Mouse (Mus musculus) kidney, postnatal 0 days (tissue): ENCODE measurements around the gene Gprc5a. TPM values are rescaled to one million over a fixed set of nuclear protein-coding genes. Genes with fewer than 3 reads are reported as not detected.

Source experiments
- ATAC-seq: fragments of 200-750 bp; cut with Nextera tagmentation; replicated peaks from 2 replicates; pipeline ENCODE4 v1.8.0; 2017; ENCODE audit warnings: low read depth, moderate number of reproducible peaks, moderate TSS enrichment, moderate library complexity; ENCODE audit not compliant: low FRiP score
- DNase-seq: peaks from one replicate; pipeline ENCODE4 v3.0.0-alpha.2; 2016; ENCODE audit warnings: low spot score
- H3K27ac ChIP-seq: fragments of 300-500 bp; sonication (generic); 2 replicates; pipeline ENCODE4 v1.5.1; 2014; ENCODE audit warnings: mild to moderate bottlenecking
- H3K27me3 ChIP-seq: fragments of 300-500 bp; sonication (generic); 2 replicates; pipeline ENCODE4 v1.6.1; 2014; ENCODE audit warnings: low read length, mixed read lengths; ENCODE audit not compliant: insufficient read depth
- H3K36me3 ChIP-seq: fragments of 300-500 bp; sonication (generic); 2 replicates; pipeline ENCODE4 v1.6.1; 2014; ENCODE audit warnings: low read length, mixed read lengths; ENCODE audit not compliant: insufficient read depth
- H3K4me1 ChIP-seq: fragments of 300-500 bp; sonication (generic); replicated peaks from 2 replicates; pipeline ENCODE4 v1.6.1; 2014; ENCODE audit warnings: antibody characterized with exemption, low read length, mixed read lengths; ENCODE audit not compliant: insufficient read depth
- H3K4me2 ChIP-seq: fragments of 300-500 bp; sonication (generic); 2 replicates; pipeline ENCODE4 v1.6.1; 2014; ENCODE audit warnings: mild to moderate bottlenecking, low read length, moderate library complexity, mixed read lengths
- H3K4me3 ChIP-seq: fragments of 300-500 bp; sonication (generic); replicated peaks from 2 replicates; pipeline ENCODE4 v1.5.1; 2014; ENCODE audit warnings: low read depth, low read length
- H3K9ac ChIP-seq: fragments of 300-500 bp; sonication (generic); 2 replicates; pipeline ENCODE4 v1.6.1; 2014; ENCODE audit warnings: low read depth, low read length
- H3K9me3 ChIP-seq: fragments of 300-500 bp; sonication (generic); replicated peaks from 2 replicates; pipeline ENCODE4 v1.6.1; 2016; ENCODE audit warnings: low read length, inconsistent platforms, mixed read lengths
- CTCF ChIP-seq: IDR thresholded peaks from 2 replicates; pipeline ENCODE4 v1.5.1; 2016; ENCODE audit warnings: antibody characterized with exemption, low read depth, mild to moderate bottlenecking, moderate library complexity
- WGBS: fragments of 180-500 bp; shearing (Covaris S2); extraction: QIAGEN DNeasy Blood & Tissue Kit; methylation state at CpG from one replicate; pipeline ENCODE4 v1.1.7; 2014; 5-methylcytosine and 5-hydroxymethylcytosine counted together
- polyA plus RNA-seq: library from polyadenylated mRNA; unstranded; fragments of >200 nt; fragmentation: Nextera tagmentation; extraction: Ambion mirVana; gene quantifications from 2 replicates; pipeline ENCODE4 v1.2.1, GENCODE M21; 2015

The Gprc5a gene
- polyA plus RNA-seq, 1 experiment from 2014 or later = 15.7 TPM

GRCm38 (mm10) chr6:135068221-135068620 is 2.8 kb downstream of the Gprc5a start:
- H3K27me3 ChIP-seq = no peaks in the 10 kb centered on the region
- H3K27ac ChIP-seq = no peak overlapping the region
- no peak overlapping the region for H3K4me2 ChIP-seq
- TF ChIP-seq CTCF = no peak
- no peaks in the 10 kb centered on the region for H3K9me3 ChIP-seq
- DNase-seq (no peak), ATAC-seq (no peak)
- 71% methylated on average over 5 of the region's 5 CpGs for WGBS
- peaks cover 11% of the 10 kb centered on the region for H3K4me1 ChIP-seq
- H3K4me3 ChIP-seq = no peak overlapping the region
- H3K9ac ChIP-seq = no peak overlapping the region
- no peaks in the 10 kb centered on the region for H3K36me3 ChIP-seq

- Histone ChIP-seq H3K4me2 (no peak overlapping the region), H3K36me3 (no peaks in the 10 kb centered on the region), H3K9ac (no peak overlapping the region), H3K27me3 (no peaks in the 10 kb centered on the region), H3K27ac (no peak overlapping the region), H3K4me1 (peaks cover 11% of the 10 kb centered on the region), H3K4me3 (no peak overlapping the region), H3K9me3 (no peaks in the 10 kb centered on the region)
- no peak for TF ChIP-seq CTCF
- DNase-seq (no peak), ATAC-seq (no peak)
- 47% methylated on average over 6 of the region's 6 CpGs for WGBS
Measured at GRCm38 (mm10) chr6:135069856-135070255, 4.4 kb downstream of the Gprc5a start.

- no peak for TF ChIP-seq CTCF
- DNase-seq = no peak
- Histone ChIP-seq H3K9ac (no peak overlapping the region), H3K4me2 (no peak overlapping the region), H3K27me3 (no peaks in the 10 kb centered on the region), H3K9me3 (no peaks in the 10 kb centered on the region), H3K27ac (no peak overlapping the region), H3K4me3 (no peak overlapping the region), H3K4me1 (peaks cover 11% of the 10 kb centered on the region), H3K36me3 (no peaks in the 10 kb centered on the region)
- WGBS = 72% methylated on average over 2 of the region's 2 CpGs
- ATAC-seq = no peak
Measured at GRCm38 (mm10) chr6:135070347-135070746, 4.9 kb downstream of the Gprc5a start.

GRCm38 (mm10) chr6:135074405-135074947 is 9.0 kb downstream of the Gprc5a start:
- Histone ChIP-seq H3K4me2 (no peak overlapping the region), H3K4me1 (peaks cover 4% of the 10 kb centered on the region; the same call in 1 of the 2 replicates), H3K9ac (no peak overlapping the region), H3K27ac (no peak overlapping the region), H3K27me3 (no peaks in the 10 kb centered on the region), H3K9me3 (no peaks in the 10 kb centered on the region), H3K36me3 (no peaks in the 10 kb centered on the region), H3K4me3 (no peak overlapping the region)
- no peak for ATAC-seq
- no peak for TF ChIP-seq CTCF
- no peak for DNase-seq
- WGBS = 80% methylated on average over 6 of the region's 6 CpGs

GRCm38 (mm10) chr6:135076202-135076601 is 10.8 kb downstream of the Gprc5a start:
- H3K27me3 ChIP-seq = no peaks in the 10 kb centered on the region
- H3K36me3 ChIP-seq = no peaks in the 10 kb centered on the region
- H3K9ac ChIP-seq = no peak overlapping the region
- no peak overlapping the region for H3K27ac ChIP-seq
- no peak for DNase-seq
- TF ChIP-seq CTCF = no peak
- no peak overlapping the region for H3K4me3 ChIP-seq
- H3K4me1 ChIP-seq = peaks cover 4% of the 10 kb centered on the region; the same call in 1 of the 2 replicates
- no peak; the same call in 1 of the 2 replicates for ATAC-seq
- H3K9me3 ChIP-seq = no peaks in the 10 kb centered on the region
- no peak overlapping the region for H3K4me2 ChIP-seq
- WGBS = 30% methylated on average over 3 of the region's 3 CpGs

GRCm38 (mm10) chr6:135078420-135078819 is 13.0 kb downstream of the Gprc5a start:
- H3K27ac ChIP-seq = no peak overlapping the region
- ATAC-seq (no peak), DNase-seq (no peak)
- WGBS = 67% methylated on average over 12 of the region's 12 CpGs
- H3K9ac ChIP-seq = no peak overlapping the region
- no peaks in the 10 kb centered on the region for H3K27me3 ChIP-seq
- TF ChIP-seq CTCF = peak; percentile 30; the same call in 1 of the 2 replicates
- no peak overlapping the region for H3K4me3 ChIP-seq
- H3K9me3 ChIP-seq = no peaks in the 10 kb centered on the region
- H3K4me1 ChIP-seq = no peaks in the 10 kb centered on the region
- no peaks in the 10 kb centered on the region for H3K36me3 ChIP-seq
- H3K4me2 ChIP-seq = no peak overlapping the region

- Histone ChIP-seq H3K27ac (no peak overlapping the region), H3K9ac (no peak overlapping the region), H3K9me3 (no peaks in the 10 kb centered on the region), H3K4me2 (no peak overlapping the region), H3K27me3 (no peaks in the 10 kb centered on the region), H3K4me1 (no peaks in the 10 kb centered on the region), H3K4me3 (no peak overlapping the region), H3K36me3 (no peaks in the 10 kb centered on the region)
- DNase-seq (no peak), ATAC-seq (no peak)
- TF ChIP-seq CTCF = no peak
- 74% methylated on average over 10 of the region's 10 CpGs for WGBS
Measured at GRCm38 (mm10) chr6:135083991-135084502, 18.6 kb downstream of the Gprc5a start.
